ENCODE assay signal across 23 mouse cellular contexts in genomic region chr6:126594365-126594764, GRCm38 (mm10). TPM values are rescaled to one million over a fixed set of nuclear protein-coding genes. Genes with fewer than 3 reads are reported as not detected.
DNase-seq lines count a peak whose midpoint lies in the region; ATAC-seq lines count a peak whose summit lies in the region.
"Had no signal": no experiment of that assay in that cellular context is flagged by ENCODE, and none has a peak within 500 bp of the region (broad histone marks: within the 10 kb centered on the region; RNA-seq: fewer than 3 reads in every experiment).

No protein-coding gene starts in this region.

- H3K36me3 ChIP-seq in forebrain, embryonic 16.5 days (ENCODE audit: control insufficient read depth, insufficient read depth), result no peaks in the 10 kb centered on the region
- H3K36me3 ChIP-seq: G1E; hindbrain, embryonic 12.5 days; intestine, embryonic 15.5 days; limb, embryonic 10.5 days; midbrain, embryonic 15.5 days had no signal

- H3K9me3 ChIP-seq in forebrain, embryonic 16.5 days (ENCODE audit: control insufficient read depth, low read length), result no peaks in the 10 kb centered on the region
- H3K9me3 ChIP-seq: hindbrain, embryonic 12.5 days; intestine, embryonic 15.5 days; limb, embryonic 10.5 days; megakaryocyte, embryonic 14.5 days; midbrain, embryonic 15.5 days had no signal

- H3K27me3 ChIP-seq in forebrain, embryonic 16.5 days (replicated peaks; ENCODE audit: control insufficient read depth, insufficient read depth, low read length), result no peaks in the 10 kb centered on the region
- H3K27me3 ChIP-seq: hindbrain, embryonic 12.5 days; intestine, embryonic 15.5 days; midbrain, embryonic 15.5 days had no signal

- 38% methylated on average over 8 of the region's 8 CpGs for WGBS in forebrain, embryonic 16.5 days

- H3K4me3 ChIP-seq in forebrain, embryonic 16.5 days (replicated peaks; ENCODE audit: low read length), result no peak overlapping the region
- H3K4me3 ChIP-seq: hindbrain, embryonic 12.5 days; intestine, embryonic 15.5 days; limb, embryonic 10.5 days; megakaryocyte, embryonic 14.5 days; midbrain, embryonic 15.5 days had no signal

- H3K9ac ChIP-seq in forebrain, embryonic 16.5 days (replicated peaks; ENCODE audit: low read depth, low read length), result no peak overlapping the region
- H3K9ac ChIP-seq: hindbrain, embryonic 12.5 days; intestine, embryonic 15.5 days; midbrain, embryonic 15.5 days had no signal

- peak overlapping the region; percentile 79 for H3K27ac ChIP-seq in forebrain, embryonic 16.5 days (ENCODE audit: low read length)
- H3K27ac ChIP-seq: hindbrain, embryonic 12.5 days; intestine, embryonic 15.5 days; limb, embryonic 10.5 days; midbrain, embryonic 15.5 days had no signal

- no peak for ATAC-seq in cerebellum, adult (ENCODE audit: insufficient number of reproducible peaks, low FRiP score, low TSS enrichment)
- peak; percentile 75 for ATAC-seq in forebrain, embryonic 16.5 days
- ATAC-seq: intestine, embryonic 15.5 days; midbrain, embryonic 15.5 days had no signal

- peak; percentile 46 to 52 for DNase-seq in cerebellum, postnatal 14 days
- peak; percentile 22 to 45 for DNase-seq in frontal cortex, postnatal 10 days (ENCODE audit: low spot score in 2 of 2)
- DNase-seq in frontal cortex, adult 2 months (ENCODE audit: extremely low spot score in 1 of 2, low spot score in 1 of 2), result no peak
- peak; percentile 45 for DNase-seq in left cerebral cortex, postnatal 4 days
- DNase-seq in left cerebral cortex, postnatal 36 days (ENCODE audit: low spot score in 2 of 2), result no peak
- DNase-seq in ovary, postnatal 10 days (ENCODE audit: low spot score), result no peak
- DNase-seq: adrenal gland, postnatal 36 days; heart, postnatal 10 days; kidney, adult 9 months; kidney, postnatal 25 days; lung, adult 18-20 months; lung, postnatal 14 days had no signal

- no peak overlapping the region for H3K4me2 ChIP-seq in forebrain, embryonic 16.5 days (ENCODE audit: low read length)
- H3K4me2 ChIP-seq: heart, embryonic 11.5 days; hindbrain, embryonic 12.5 days; intestine, embryonic 15.5 days; liver, embryonic 11.5 days; midbrain, embryonic 15.5 days had no signal

- intact Hi-C loops in left cerebral cortex, postnatal 4 days (cut with DNase I), result no loop called here
- intact Hi-C loops in left cerebral cortex, postnatal 36 days (cut with DNase I), result loop anchor here (5.0 kb wide), 1 partner anchor 48 kb away; no protein-coding TSS in a partner anchor

- peaks cover 16% of the 10 kb centered on the region for H3K4me1 ChIP-seq in forebrain, embryonic 16.5 days (replicated peaks; ENCODE audit: control insufficient read depth, insufficient read depth, low read length)
- H3K4me1 ChIP-seq: hindbrain, embryonic 12.5 days; intestine, embryonic 15.5 days; limb, embryonic 10.5 days; megakaryocyte, embryonic 14.5 days; midbrain, embryonic 15.5 days had no signal

RNA-seq across cellular contexts. Expression of gene Kcna1, which starts 51.8 kb away (rescaled TPM):
- 19.2 and 19.7 TPM in 2 replicates for polyA plus RNA-seq in frontal cortex, adult 2 months (2012; rRNA removed)
- 10 to 100 TPM in 1 of 2 experiments, 1 to 10 TPM in 1; 7.8 to 10.1 TPM for total RNA-seq in left cerebral cortex, postnatal 4 days (2021)
- total RNA-seq in left cerebral cortex, postnatal 36 days (2021), result 100 to 1,000 TPM; 117 to 124 TPM
- polyA plus RNA-seq in forebrain, embryonic 16.5 days (2015; fragmentation: Nextera tagmentation; extraction: Ambion mirVana), result 4.5 and 4.9 TPM in 2 replicates
- total RNA-seq: neutrophil, adult 5-6 weeks had no signal
- polyA plus RNA-seq: G1E had no signal

RNA-seq across cellular contexts. Expression of gene Kcna5, which starts 59.2 kb away (rescaled TPM):
- 5.4 and 6.3 TPM in 2 replicates for polyA plus RNA-seq in frontal cortex, adult 2 months (2012; rRNA removed)
- 1 to 10 TPM; 1.3 to 1.9 TPM for total RNA-seq in left cerebral cortex, postnatal 4 days (2021)
- total RNA-seq in left cerebral cortex, postnatal 36 days (2021), result 1 to 10 TPM; 3.5 to 7.2 TPM
- polyA plus RNA-seq in forebrain, embryonic 16.5 days (2015; fragmentation: Nextera tagmentation; extraction: Ambion mirVana), result 2.2 and 2.4 TPM in 2 replicates
- total RNA-seq: G1E; neutrophil, adult 5-6 weeks had no signal
- polyA plus RNA-seq: G1E had no signal

Comparison
In these comparisons a context has a peak if more than half of its experiments do, and no peak if none do; other contexts are left out.
1. DNase-seq: peak in cerebellum, postnatal 14 days (2 of 2), frontal cortex, postnatal 10 days (2 of 2) and left cerebral cortex, postnatal 4 days (single experiment); none in frontal cortex, adult 2 months (0 of 2), left cerebral cortex, postnatal 36 days (0 of 2) and ovary, postnatal 10 days (single experiment).
2. RNA of gene Kcna1, which starts 51.8 kb away (total RNA-seq): 117 to 124 TPM in left cerebral cortex, postnatal 36 days; 7.8 to 10.1 TPM in left cerebral cortex, postnatal 4 days; every median in the first group is over 10 times any median in the second.